Mouse (Mus musculus) stomach, embryonic 15.5 days (tissue): ENCODE measurements around the gene Crygc. TPM values are rescaled to one million over a fixed set of nuclear protein-coding genes. Genes with fewer than 3 reads are reported as not detected.
"Not testable (repeated sequence)": the region's sequence is repeated elsewhere in the genome, so short reads cannot be mapped to it uniquely, and the experiment has no call there.

Experiments
- ATAC-seq: fragments of 200-750 bp; cut with Nextera tagmentation; 2 replicates; pipeline ENCODE4 v1.8.0; 2017; ENCODE audit warnings: low read depth, moderate number of reproducible peaks, moderate TSS enrichment; ENCODE audit not compliant: insufficient read depth, low FRiP score
- H3K27ac ChIP-seq: fragments of 300-500 bp; sonication (generic); 2 replicates; pipeline ENCODE4 v1.5.1; 2015; ENCODE audit warnings: mild to moderate bottlenecking, inconsistent platforms
- H3K27me3 ChIP-seq: fragments of 300-500 bp; sonication (generic); replicated peaks from 2 replicates; pipeline ENCODE4 v1.6.1; 2015; ENCODE audit warnings: inconsistent platforms
- H3K36me3 ChIP-seq: fragments of 300-500 bp; sonication (generic); 2 replicates; pipeline ENCODE4 v1.6.1; 2015; ENCODE audit warnings: inconsistent platforms
- H3K4me1 ChIP-seq: fragments of 300-500 bp; sonication (generic); 2 replicates; pipeline ENCODE4 v1.6.1; 2015; ENCODE audit warnings: inconsistent platforms
- H3K4me2 ChIP-seq: fragments of 300-500 bp; sonication (generic); 2 replicates; pipeline ENCODE4 v1.6.1; 2015; ENCODE audit warnings: mild to moderate bottlenecking, inconsistent platforms
- H3K4me3 ChIP-seq: fragments of 300-500 bp; sonication (generic); replicated peaks from 2 replicates; pipeline ENCODE4 v1.5.1; 2015; ENCODE audit warnings: inconsistent platforms
- H3K9ac ChIP-seq: fragments of 300-500 bp; sonication (generic); 2 replicates; pipeline ENCODE4 v1.6.1; 2015; ENCODE audit warnings: inconsistent platforms
- H3K9me3 ChIP-seq: fragments of 300-500 bp; sonication (generic); 2 replicates; pipeline ENCODE4 v1.6.1; 2016; ENCODE audit warnings: inconsistent platforms
- WGBS: fragments of 180-500 bp; shearing (Covaris S2); methylation state at CpG from one replicate; pipeline ENCODE4 v1.1.7; 2015; 5-methylcytosine and 5-hydroxymethylcytosine counted together
- polyA plus RNA-seq: library from polyadenylated mRNA; unstranded; fragments of >200 nt; fragmentation: Nextera tagmentation; extraction: Ambion mirVana; gene quantifications from 2 replicates; pipeline ENCODE4 v1.2.1, GENCODE M21; 2015

Crygc gene
- polyA plus RNA-seq, 1 experiment from 2014 or later: not detected

- H3K36me3 ChIP-seq, H3K4me2 ChIP-seq, H3K9ac ChIP-seq, H3K27me3 ChIP-seq, H3K27ac ChIP-seq, ATAC-seq, H3K4me3 ChIP-seq, H3K9me3 ChIP-seq, H3K4me1 ChIP-seq: not testable (repeated sequence)
- WGBS: 53% methylated on average over 12 of the region's 12 CpGs
These were observed 22.5 kb downstream of the Crygc start, which contains the start of gene Cryge for GRCm38 (mm10) chr1:65050952-65051351. TSS of gene Cryge (minus strand) at chr1:65051149.

GRCm38 (mm10) chr1:65048781-65049180 is 24.7 kb downstream of the Crygc start:
- no peaks in the 10 kb centered on the region for H3K4me1 ChIP-seq
- H3K4me3 ChIP-seq: no peak overlapping the region
- H3K27me3 ChIP-seq: no peaks in the 10 kb centered on the region
- H3K27ac ChIP-seq: no peak overlapping the region
- H3K36me3 ChIP-seq: no peaks in the 10 kb centered on the region
- ATAC-seq: no peak
- no peak overlapping the region for H3K9ac ChIP-seq
- 50% methylated on average over 12 of the region's 12 CpGs for WGBS
- no peaks in the 10 kb centered on the region for H3K9me3 ChIP-seq
- no peak overlapping the region for H3K4me2 ChIP-seq

- no peak overlapping the region; the same call in 1 of the 2 replicates for H3K4me2 ChIP-seq
- no peaks in the 10 kb centered on the region for H3K4me1 ChIP-seq
- H3K27me3 ChIP-seq: no peaks in the 10 kb centered on the region
- no peak for ATAC-seq
- no peak overlapping the region for H3K9ac ChIP-seq
- no peaks in the 10 kb centered on the region for H3K36me3 ChIP-seq
- WGBS: 36% methylated on average over 8 of the region's 8 CpGs
- H3K4me3 ChIP-seq: no peak overlapping the region
- H3K27ac ChIP-seq: no peak overlapping the region
- no peaks in the 10 kb centered on the region for H3K9me3 ChIP-seq
These were observed 26.9 kb downstream of the Crygc start for GRCm38 (mm10) chr1:65046401-65047109.

GRCm38 (mm10) chr1:65043433-65043832 is 30.1 kb downstream of the Crygc start:
- Histone ChIP-seq H3K4me2 (no peak overlapping the region), H3K27me3 (no peaks in the 10 kb centered on the region), H3K9me3 (no peaks in the 10 kb centered on the region), H3K36me3 (no peaks in the 10 kb centered on the region), H3K27ac (no peak overlapping the region), H3K4me3 (no peak overlapping the region), H3K9ac (no peak overlapping the region), H3K4me1 (no peaks in the 10 kb centered on the region)
- 84% methylated on average over 2 of the region's 2 CpGs for WGBS
- no peak for ATAC-seq

- Histone ChIP-seq H3K4me2 (no peak overlapping the region), H3K9me3 (no peaks in the 10 kb centered on the region), H3K9ac (no peak overlapping the region), H3K4me3 (no peak overlapping the region), H3K36me3 (no peaks in the 10 kb centered on the region), H3K27me3 (no peaks in the 10 kb centered on the region), H3K4me1 (no peaks in the 10 kb centered on the region), H3K27ac (no peak overlapping the region)
- WGBS: 89% methylated on average over 3 of the region's 3 CpGs
- no peak for ATAC-seq
These were observed 31.7 kb downstream of the Crygc start for GRCm38 (mm10) chr1:65041837-65042236.

GRCm38 (mm10) chr1:65040806-65041205 is 32.7 kb downstream of the Crygc start:
- Histone ChIP-seq H3K9me3 (no peaks in the 10 kb centered on the region), H3K27me3 (no peaks in the 10 kb centered on the region), H3K27ac (no peak overlapping the region), H3K36me3 (no peaks in the 10 kb centered on the region), H3K4me3 (no peak overlapping the region), H3K4me2 (no peak overlapping the region), H3K9ac (no peak overlapping the region), H3K4me1 (no peaks in the 10 kb centered on the region)
- no peak for ATAC-seq
- 64% methylated on average over 6 of the region's 6 CpGs for WGBS

GRCm38 (mm10) chr1:65039679-65040078 is 33.8 kb downstream of the Crygc start:
- Histone ChIP-seq H3K27ac (no peak overlapping the region), H3K36me3 (no peaks in the 10 kb centered on the region), H3K4me2 (no peak overlapping the region), H3K27me3 (no peaks in the 10 kb centered on the region), H3K4me1 (no peaks in the 10 kb centered on the region), H3K4me3 (no peak overlapping the region), H3K9me3 (no peaks in the 10 kb centered on the region), H3K9ac (no peak overlapping the region)
- 72% methylated on average over 3 of the region's 3 CpGs for WGBS
- no peak for ATAC-seq

- H3K4me1 ChIP-seq: no peaks in the 10 kb centered on the region
- no peak overlapping the region for H3K4me2 ChIP-seq
- no peak overlapping the region for H3K9ac ChIP-seq
- no peaks in the 10 kb centered on the region for H3K36me3 ChIP-seq
- H3K4me3 ChIP-seq: no peak overlapping the region
- no peak for ATAC-seq
- 40% methylated on average over 2 of the region's 2 CpGs for WGBS
- no peaks in the 10 kb centered on the region for H3K9me3 ChIP-seq
- H3K27me3 ChIP-seq: no peaks in the 10 kb centered on the region
- no peak overlapping the region for H3K27ac ChIP-seq
These were observed 35.9 kb downstream of the Crygc start for GRCm38 (mm10) chr1:65037542-65037941.

GRCm38 (mm10) chr1:65035513-65035912 is 38.0 kb downstream of the Crygc start:
- no peak overlapping the region for H3K9ac ChIP-seq
- H3K27me3 ChIP-seq: no peaks in the 10 kb centered on the region
- H3K4me2 ChIP-seq: no peak overlapping the region
- H3K9me3 ChIP-seq: no peaks in the 10 kb centered on the region
- H3K27ac ChIP-seq: no peak overlapping the region
- H3K4me3 ChIP-seq: no peak overlapping the region
- no peaks in the 10 kb centered on the region for H3K36me3 ChIP-seq
- no peaks in the 10 kb centered on the region for H3K4me1 ChIP-seq
- no peak for ATAC-seq
- WGBS: 16% methylated on average over 3 of the region's 3 CpGs

GRCm38 (mm10) chr1:65032641-65033040 is 40.8 kb downstream of the Crygc start, which contains the start of gene Akr1cl:
TSS of gene Akr1cl (minus strand) at chr1:65032759.
- Histone ChIP-seq H3K27ac (no peak within 1 kb of the TSS), H3K4me2 (no peak within 1 kb of the TSS), H3K9me3 (no peaks in the 10 kb centered on the region), H3K4me1 (no peaks in the 10 kb centered on the region), H3K36me3 (no peaks in the 10 kb centered on the region), H3K9ac (no peak within 1 kb of the TSS), H3K27me3 (no peaks in the 10 kb centered on the region), H3K4me3 (no peak within 1 kb of the TSS)
- no peak for ATAC-seq

- Histone ChIP-seq H3K9me3 (no peaks in the 10 kb centered on the region), H3K4me1 (no peaks in the 10 kb centered on the region), H3K9ac (no peak overlapping the region), H3K27me3 (no peaks in the 10 kb centered on the region), H3K4me3 (no peak overlapping the region), H3K4me2 (no peak overlapping the region), H3K36me3 (no peaks in the 10 kb centered on the region), H3K27ac (no peak overlapping the region)
- 63% methylated on average over 9 of the region's 9 CpGs for WGBS
- ATAC-seq: no peak
These were observed 45.3 kb downstream of the Crygc start for GRCm38 (mm10) chr1:65028206-65028605.
